Mouse (Mus musculus) spleen, adult 2 months (tissue): ENCODE results near the gene Camk2g.

Source experiments
- CTCF ChIP-seq: fragments of 200-500 bp; IDR thresholded peaks from 2 replicates; pipeline ENCODE4 v1.5.1; 2011; ENCODE audit warnings: mild to moderate bottlenecking, inconsistent platforms; ENCODE audit not compliant: insufficient read depth, insufficient read length, insufficient replicate concordance; ENCODE audit errors: extremely low read depth
- POLR2A ChIP-seq: fragments of 200-500 bp; IDR thresholded peaks from 2 replicates; pipeline ENCODE4 v1.6.1; 2011; ENCODE audit warnings: low read depth, low read length, inconsistent platforms

DNA sequence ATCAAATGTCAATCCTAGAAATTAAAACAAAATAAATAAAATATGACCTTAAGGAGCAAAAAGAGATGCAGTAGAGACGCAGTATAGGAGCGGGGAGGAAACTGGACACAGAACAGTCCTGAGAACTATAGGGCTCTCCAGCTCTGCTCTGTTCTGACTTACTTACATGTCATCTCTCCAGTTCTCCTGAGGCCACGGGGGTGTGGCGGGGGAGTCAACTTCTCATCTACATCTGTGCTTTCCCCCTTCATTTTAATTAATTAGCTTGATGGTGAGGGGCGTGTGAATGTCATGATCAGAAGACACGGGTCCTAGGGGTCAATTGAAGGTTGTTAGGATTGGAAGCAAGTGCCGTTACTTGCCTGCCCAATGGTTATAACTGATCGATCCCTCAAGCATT, 33.2 kb upstream of the Camk2g start:
- TF ChIP-seq CTCF = no peak
- no peak for TF ChIP-seq POLR2A
